Mouse (Mus musculus): ENCODE measurements at regions not wholly inside any gene's neighbourhood (a gene's known extent, or its start where the extent isn't known, plus 50 kb on each side); places are given as distances from the start of the nearest gene placed in this dataset.

DNA sequence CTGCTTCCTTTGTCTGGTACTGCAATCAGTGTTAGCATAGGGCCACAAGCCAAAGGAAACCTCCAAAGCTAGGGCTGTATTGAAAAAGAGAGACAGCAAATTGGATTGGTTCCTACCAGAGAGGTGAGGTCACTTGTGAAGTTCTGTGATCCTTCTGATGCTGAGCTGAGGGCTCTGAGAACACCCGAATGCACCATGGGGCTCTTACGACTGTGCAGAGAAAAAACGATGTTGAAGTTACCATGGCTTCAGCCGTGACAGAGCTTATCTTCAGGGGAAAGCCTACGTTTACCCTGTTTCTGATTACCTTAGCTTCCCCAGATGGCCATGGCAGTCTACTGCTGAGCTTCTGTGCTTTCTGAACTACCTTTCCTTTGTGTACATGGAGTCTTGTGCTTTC lies 53.9 kb upstream of the Fmo9 start:
- no peak for ATAC-seq (ENCODE audit: low FRiP score, low read depth)

DNA sequence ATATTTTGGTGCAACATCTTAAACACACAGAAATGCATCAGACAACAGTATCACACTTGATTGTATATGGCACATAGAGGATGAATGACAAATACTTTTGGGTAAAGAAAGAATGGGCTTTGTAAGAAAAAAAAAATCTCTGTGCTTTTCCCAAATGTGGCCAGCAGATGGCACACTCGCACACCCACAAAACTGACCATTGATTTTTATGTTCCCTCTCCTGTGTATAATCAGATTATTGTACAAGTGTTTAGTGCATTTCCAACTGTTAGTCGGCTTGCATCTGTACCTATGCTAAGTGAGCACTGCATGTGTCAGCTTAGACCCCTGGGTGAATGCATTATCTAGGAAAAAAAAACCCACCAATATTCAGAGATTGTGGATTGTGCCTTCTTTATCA lies 56.4 kb upstream of the Fmo9 start:
- Histone ChIP-seq H3K9me3 (no peaks in the 10 kb centered on the region), H3K9ac (no peak overlapping the region), H3K36me3 (no peaks in the 10 kb centered on the region), H3K27me3 (replicated peaks) (no peaks in the 10 kb centered on the region), H3K4me3 (no peak overlapping the region), H3K4me2 (replicated peaks) (no peak overlapping the region), H3K4me1 (no peaks in the 10 kb centered on the region), H3K27ac (no peak overlapping the region)
- ATAC-seq (ENCODE audit: low FRiP score, low read depth): no peak
- 3% methylated on average over 2 of the region's 2 CpGs for WGBS

More for the DNA sequence above, 53.9 kb upstream of the Fmo9 start:
- WGBS: 78% methylated on average over 5 of the region's 5 CpGs
- Histone ChIP-seq H3K27ac (no peak overlapping the region), H3K4me3 (no peak overlapping the region), H3K36me3 (no peaks in the 10 kb centered on the region), H3K9me3 (no peaks in the 10 kb centered on the region), H3K27me3 (replicated peaks) (no peaks in the 10 kb centered on the region), H3K4me1 (no peaks in the 10 kb centered on the region), H3K4me2 (replicated peaks) (no peak overlapping the region), H3K9ac (no peak overlapping the region)

DNA sequence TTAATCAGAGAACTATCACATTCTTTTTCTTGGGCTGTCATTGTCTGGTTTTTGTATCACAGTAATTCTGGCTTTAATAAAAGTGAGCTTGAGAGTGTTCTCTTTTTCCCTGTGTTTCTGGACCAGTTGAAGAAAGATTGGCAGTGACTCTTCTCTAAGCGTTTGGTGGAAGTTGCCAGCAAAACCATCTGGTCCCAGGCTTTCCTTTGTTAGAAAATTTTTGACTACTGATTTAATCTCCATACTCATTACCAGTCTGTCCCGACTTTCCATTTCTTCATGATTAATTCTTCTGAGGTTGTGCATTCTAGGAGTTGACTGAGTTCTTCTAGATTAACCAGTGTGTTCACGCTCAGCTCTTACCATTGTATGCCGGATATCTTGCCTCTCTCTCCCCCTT lies 68.6 kb upstream of the Fmo9 start:
- 85% methylated on average over 4 of the region's 4 CpGs for WGBS
- Histone ChIP-seq H3K4me2 (replicated peaks) (no peak overlapping the region), H3K9ac (no peak overlapping the region), H3K27ac (no peak overlapping the region), H3K27me3 (replicated peaks) (no peaks in the 10 kb centered on the region), H3K4me1 (no peaks in the 10 kb centered on the region), H3K36me3 (no peaks in the 10 kb centered on the region), H3K9me3 (no peaks in the 10 kb centered on the region), H3K4me3 (no peak overlapping the region)
- ATAC-seq (ENCODE audit: low FRiP score, low read depth): no peak

DNA sequence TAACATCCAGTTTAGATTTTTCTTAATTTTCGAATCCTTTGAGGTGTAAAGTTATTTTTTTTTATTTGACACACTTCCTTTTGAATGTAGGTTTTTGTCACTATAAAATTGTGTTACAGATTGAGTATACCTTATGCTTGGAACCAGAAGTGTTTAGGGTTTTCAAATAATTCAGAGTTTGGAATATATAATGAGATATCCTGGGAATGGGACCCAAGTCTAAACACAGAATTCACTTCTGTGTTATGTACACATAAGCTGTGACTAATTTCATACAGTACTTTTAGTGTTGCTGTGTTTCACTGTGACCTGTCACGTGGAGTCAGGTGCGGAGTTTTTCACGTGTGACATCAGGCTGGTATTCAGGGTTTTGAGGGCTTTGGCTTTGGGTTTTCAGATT lies 69.1 kb upstream of the Fmo9 start:
- 84% methylated on average over 4 of the region's 4 CpGs for WGBS
- no peak overlapping the region for H3K9ac ChIP-seq
- no peaks in the 10 kb centered on the region for H3K9me3 ChIP-seq
- H3K4me1 ChIP-seq: no peaks in the 10 kb centered on the region
- ATAC-seq (ENCODE audit: low FRiP score, low read depth): no peak
- H3K27me3 ChIP-seq (replicated peaks): no peaks in the 10 kb centered on the region
- no peak overlapping the region for H3K27ac ChIP-seq
- no peaks in the 10 kb centered on the region for H3K36me3 ChIP-seq
- H3K4me3 ChIP-seq: no peak overlapping the region
- H3K4me2 ChIP-seq (replicated peaks): no peak overlapping the region

DNA sequence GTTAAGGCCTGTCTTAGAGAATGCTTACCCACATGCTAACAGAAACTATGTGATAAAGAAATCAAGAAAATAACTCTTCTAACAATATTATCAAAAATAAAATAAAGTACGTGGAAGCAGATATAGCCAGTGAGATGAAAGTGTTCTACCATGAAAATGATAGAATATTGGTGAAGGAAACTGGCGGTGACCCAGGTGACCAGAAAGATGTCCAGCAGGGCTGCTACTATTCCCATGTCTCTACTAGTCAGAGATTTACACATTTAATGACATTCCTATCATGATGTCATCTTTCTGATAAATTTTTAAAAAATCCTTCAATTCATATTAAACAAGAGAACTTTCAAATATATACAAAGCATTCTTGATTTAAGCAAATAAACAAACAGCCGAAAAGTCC lies 69.8 kb upstream of the Fmo9 start:
- H3K27me3 ChIP-seq (replicated peaks): no peaks in the 10 kb centered on the region
- no peaks in the 10 kb centered on the region for H3K4me1 ChIP-seq
- H3K9me3 ChIP-seq: no peaks in the 10 kb centered on the region
- WGBS: 91% methylated on average over 3 of the region's 3 CpGs
- H3K36me3 ChIP-seq: no peaks in the 10 kb centered on the region
- H3K4me2 ChIP-seq (replicated peaks): no peak overlapping the region
- ATAC-seq (ENCODE audit: low FRiP score, low read depth): no peak
- no peak overlapping the region for H3K4me3 ChIP-seq
- H3K9ac ChIP-seq: no peak overlapping the region
- no peak overlapping the region for H3K27ac ChIP-seq

DNA sequence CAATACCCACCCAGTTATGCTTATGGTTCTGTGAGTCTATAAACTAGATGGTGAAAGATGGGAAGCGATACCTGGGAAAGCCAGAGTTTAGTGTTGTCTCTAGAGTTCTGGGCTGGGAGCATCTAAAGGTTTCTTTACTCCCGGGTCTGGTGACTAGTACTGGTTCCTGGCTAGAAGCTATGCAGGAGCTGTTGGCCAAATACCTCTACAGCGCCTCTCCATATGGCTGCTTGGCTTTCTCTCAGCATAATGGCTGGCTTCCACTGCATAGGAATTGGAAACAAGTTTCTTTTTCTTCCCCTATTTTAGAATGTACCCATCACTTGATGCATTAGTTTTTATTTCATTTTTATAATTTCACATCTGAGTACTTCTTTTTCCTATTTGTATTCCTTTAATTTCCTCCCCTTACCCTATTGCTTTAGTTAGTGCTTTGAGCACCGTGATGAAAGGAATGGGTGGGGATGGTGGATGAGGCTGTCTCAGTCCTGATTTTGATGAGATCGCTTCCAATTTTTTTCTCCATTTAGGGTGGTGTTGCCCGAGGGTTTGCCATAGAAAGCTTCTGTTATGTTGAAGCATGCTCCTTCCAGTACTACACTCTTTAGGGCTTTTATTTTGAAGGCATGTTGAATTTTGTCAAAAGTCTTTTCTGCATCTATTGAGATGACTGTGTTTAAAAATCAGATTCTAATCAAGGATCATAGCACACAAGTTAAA lies 71.5 kb upstream of the Fmo9 start:
- Histone ChIP-seq H3K4me2 (replicated peaks) (no peak overlapping the region), H3K9me3 (no peaks in the 10 kb centered on the region), H3K27ac (no peak overlapping the region), H3K36me3 (no peaks in the 10 kb centered on the region), H3K27me3 (replicated peaks) (no peaks in the 10 kb centered on the region), H3K9ac (no peak overlapping the region), H3K4me3 (no peak overlapping the region), H3K4me1 (no peaks in the 10 kb centered on the region)
- no peak for ATAC-seq (ENCODE audit: low FRiP score, low read depth)
- 84% methylated on average over 6 of the region's 6 CpGs for WGBS

DNA sequence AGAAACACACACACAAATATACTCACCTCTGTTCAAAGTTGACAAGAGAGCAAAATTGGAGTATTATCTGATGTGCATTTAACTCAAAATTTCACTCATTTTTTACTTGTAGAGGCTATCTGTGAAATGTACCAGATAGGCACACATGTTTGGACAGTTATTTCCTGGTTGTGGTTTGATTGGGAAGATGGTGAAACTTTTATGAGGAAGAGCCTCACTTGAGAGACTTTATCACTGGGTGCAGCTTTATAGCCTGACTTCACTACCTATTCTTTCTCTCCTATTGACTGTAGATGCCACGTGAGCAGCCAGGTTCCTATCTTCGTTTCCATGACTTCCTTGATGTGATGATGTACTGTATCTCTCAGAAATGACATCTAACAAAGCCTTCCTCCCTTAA lies 77.3 kb upstream of the Fmo9 start:
- no peak overlapping the region for H3K9ac ChIP-seq
- no peak for ATAC-seq (ENCODE audit: low FRiP score, low read depth)
- WGBS: 77% methylated on average over 2 of the region's 2 CpGs
- H3K4me1 ChIP-seq: no peaks in the 10 kb centered on the region
- no peaks in the 10 kb centered on the region for H3K9me3 ChIP-seq
- no peak overlapping the region for H3K4me2 ChIP-seq (replicated peaks)
- no peak overlapping the region for H3K4me3 ChIP-seq
- no peaks in the 10 kb centered on the region for H3K36me3 ChIP-seq
- no peak overlapping the region for H3K27ac ChIP-seq
- H3K27me3 ChIP-seq (replicated peaks): no peaks in the 10 kb centered on the region

GRCm38 (mm10) chr1:166773114-166773513 lies 91.5 kb upstream of the Fmo9 start:
- Histone ChIP-seq H3K4me1 (no peaks in the 10 kb centered on the region), H3K36me3 (no peaks in the 10 kb centered on the region), H3K4me2 (replicated peaks) (no peak overlapping the region), H3K4me3 (no peak overlapping the region), H3K27ac (no peak overlapping the region), H3K27me3 (replicated peaks) (no peaks in the 10 kb centered on the region), H3K9me3 (no peaks in the 10 kb centered on the region), H3K9ac (no peak overlapping the region)
- ATAC-seq (ENCODE audit: low FRiP score, low read depth): no peak
- WGBS: 86% methylated on average over 1 of the region's 1 CpGs

DNA sequence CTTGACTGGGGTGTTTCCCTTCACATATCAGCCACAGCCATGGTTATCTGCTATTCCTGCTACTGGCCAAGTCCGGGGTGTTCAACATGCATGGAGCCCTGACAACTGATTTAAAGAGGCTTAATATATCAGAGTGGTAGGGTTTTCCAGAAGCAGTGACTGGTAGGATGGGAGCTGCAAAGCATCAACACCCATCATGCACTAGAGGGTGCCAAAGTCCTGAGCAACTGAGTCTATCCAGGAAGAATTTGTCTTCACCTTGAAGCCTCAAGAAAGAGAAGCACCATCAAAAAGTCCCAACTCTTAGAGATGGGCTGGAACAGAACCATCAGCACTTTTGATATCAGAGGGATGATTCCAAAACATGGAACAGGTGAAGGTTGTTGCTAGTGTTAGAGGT lies 100.5 kb upstream of the Fmo9 start:
- Histone ChIP-seq H3K9ac (no peak overlapping the region), H3K4me1 (no peaks in the 10 kb centered on the region), H3K27ac (no peak overlapping the region), H3K9me3 (no peaks in the 10 kb centered on the region), H3K36me3 (no peaks in the 10 kb centered on the region), H3K27me3 (replicated peaks) (no peaks in the 10 kb centered on the region), H3K4me2 (replicated peaks) (no peak overlapping the region), H3K4me3 (no peak overlapping the region)
- no peak; the same call in 1 of the 2 replicates for ATAC-seq (ENCODE audit: low FRiP score, low read depth)
- WGBS: 71% methylated on average over 1 of the region's 1 CpGs

DNA sequence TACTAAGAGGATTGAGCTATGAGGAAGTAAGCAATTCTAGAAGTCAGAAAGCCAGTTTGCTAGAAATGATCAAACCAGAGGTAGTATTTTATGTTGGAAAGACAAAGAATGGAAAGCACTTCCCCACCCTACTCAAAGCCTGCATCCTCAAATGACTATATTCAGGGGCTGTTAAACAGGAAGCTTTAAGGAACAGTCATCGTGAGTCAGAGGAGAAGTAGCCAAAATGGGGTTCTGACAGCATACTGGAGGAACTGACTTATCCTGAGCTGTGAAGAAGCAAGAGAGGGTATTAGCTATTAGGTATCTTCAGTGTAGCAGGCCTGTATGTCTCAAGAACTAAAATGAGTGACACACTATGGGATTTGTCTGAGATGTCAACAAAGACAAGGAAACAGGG lies 106.3 kb upstream of the Fmo9 start:
- Histone ChIP-seq H3K27ac (no peak overlapping the region), H3K4me1 (no peaks in the 10 kb centered on the region), H3K36me3 (no peaks in the 10 kb centered on the region), H3K4me2 (replicated peaks) (no peak overlapping the region), H3K9ac (no peak overlapping the region), H3K4me3 (no peak overlapping the region), H3K9me3 (no peaks in the 10 kb centered on the region), H3K27me3 (replicated peaks) (no peaks in the 10 kb centered on the region)
- 69% methylated on average over 1 of the region's 1 CpGs for WGBS
- no peak for ATAC-seq (ENCODE audit: low FRiP score, low read depth)

DNA sequence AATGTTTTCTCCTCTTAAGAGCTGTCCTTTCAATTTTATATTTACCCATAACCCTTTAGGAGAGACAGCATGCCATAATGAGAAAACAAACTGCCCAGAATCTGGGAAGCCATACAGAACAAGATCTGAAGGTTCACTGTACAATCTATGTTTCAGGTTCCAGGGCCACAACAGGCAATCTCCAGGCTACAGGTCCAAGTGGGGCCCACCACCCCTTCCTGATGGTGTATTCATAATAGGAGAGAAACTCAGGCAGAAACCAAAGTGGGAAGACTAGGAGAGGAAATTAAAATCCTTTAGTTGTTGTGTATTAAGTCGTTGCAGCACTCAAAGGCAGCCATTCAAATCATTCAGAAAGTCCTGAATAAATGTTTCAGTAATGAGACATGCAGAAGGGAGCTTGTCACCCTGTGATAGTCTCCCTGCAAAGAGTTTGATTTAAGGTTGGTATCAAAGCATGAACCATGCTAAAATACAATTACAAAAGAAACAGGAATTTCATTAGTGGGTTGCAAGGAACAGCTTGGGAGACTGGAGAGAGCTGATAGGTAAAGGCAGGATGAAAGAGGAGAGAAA lies 107.3 kb upstream of the Fmo9 start:
- no peaks in the 10 kb centered on the region for H3K4me1 ChIP-seq
- no peak overlapping the region for H3K4me3 ChIP-seq
- WGBS: 30% methylated on average over 1 of the region's 1 CpGs
- H3K9ac ChIP-seq: no peak overlapping the region
- H3K36me3 ChIP-seq: no peaks in the 10 kb centered on the region
- H3K27me3 ChIP-seq (replicated peaks): no peaks in the 10 kb centered on the region
- no peak overlapping the region for H3K27ac ChIP-seq
- H3K4me2 ChIP-seq (replicated peaks): no peak overlapping the region
- H3K9me3 ChIP-seq: no peaks in the 10 kb centered on the region
- peak; percentile 41; the same call in 1 of the 2 replicates for ATAC-seq (ENCODE audit: low FRiP score, low read depth)

DNA sequence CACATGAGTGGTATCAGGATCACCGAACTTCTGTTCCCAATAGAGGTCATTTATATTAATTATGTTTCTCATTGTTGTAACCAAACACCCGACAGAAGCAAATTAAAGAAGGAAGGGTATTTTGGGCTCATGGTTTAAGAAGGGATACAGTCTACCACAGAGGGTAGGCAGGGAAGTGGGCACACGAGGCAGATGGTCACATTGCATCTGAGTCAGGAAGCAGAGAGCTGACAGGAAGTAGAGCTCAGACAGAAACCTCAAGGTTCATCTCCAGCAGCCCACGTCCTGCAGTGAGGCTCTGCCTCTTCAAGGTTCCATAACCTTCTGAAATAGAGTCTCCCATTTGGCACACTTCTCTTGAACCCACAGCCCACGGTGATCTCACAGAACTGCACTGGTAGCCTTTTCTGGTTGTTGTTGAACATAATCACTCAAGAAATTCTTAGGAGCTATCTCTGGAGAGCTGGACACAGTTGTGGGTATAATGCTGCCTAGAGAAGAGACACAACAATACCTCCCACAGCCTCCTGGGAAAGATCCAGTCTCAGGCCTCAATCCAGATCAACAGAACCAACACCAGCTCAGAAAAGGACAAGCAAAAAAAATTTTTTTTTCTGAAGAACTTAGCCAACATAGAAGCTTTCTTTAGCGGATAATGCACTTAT lies 111.5 kb upstream of the Fmo9 start:
- ATAC-seq (ENCODE audit: low FRiP score, low read depth): no peak
- WGBS: 85% methylated on average over 6 of the region's 6 CpGs
- H3K27ac ChIP-seq: no peak overlapping the region

GRCm38 (mm10) chr1:166793717-166794081 lies 112.1 kb upstream of the Fmo9 start:
- H3K27me3 ChIP-seq (replicated peaks): no peaks in the 10 kb centered on the region
- no peak overlapping the region for H3K4me3 ChIP-seq
- ATAC-seq (ENCODE audit: low FRiP score, low read depth): no peak
- H3K36me3 ChIP-seq: no peaks in the 10 kb centered on the region
- 92% methylated on average over 1 of the region's 1 CpGs for WGBS
- no peak overlapping the region for H3K4me2 ChIP-seq (replicated peaks)
- no peaks in the 10 kb centered on the region for H3K4me1 ChIP-seq
- no peaks in the 10 kb centered on the region for H3K9me3 ChIP-seq
- H3K27ac ChIP-seq: no peak overlapping the region
- H3K9ac ChIP-seq: no peak overlapping the region

More for the DNA sequence above, 111.5 kb upstream of the Fmo9 start:
- Histone ChIP-seq H3K9me3 (no peaks in the 10 kb centered on the region), H3K36me3 (no peaks in the 10 kb centered on the region), H3K4me2 (replicated peaks) (no peak overlapping the region), H3K4me3 (no peak overlapping the region), H3K9ac (no peak overlapping the region), H3K27me3 (replicated peaks) (no peaks in the 10 kb centered on the region), H3K4me1 (no peaks in the 10 kb centered on the region)
